Mouse (Mus musculus): ENCODE measurements around the gene Arhgap42. TPM values are rescaled to one million over a fixed set of nuclear protein-coding genes. Genes with fewer than 3 reads are reported as not detected.

The Arhgap42 gene
- 8.3 TPM for polyA plus RNA-seq (2012; fragmentation: generic; extraction: Trizol)

DNA sequence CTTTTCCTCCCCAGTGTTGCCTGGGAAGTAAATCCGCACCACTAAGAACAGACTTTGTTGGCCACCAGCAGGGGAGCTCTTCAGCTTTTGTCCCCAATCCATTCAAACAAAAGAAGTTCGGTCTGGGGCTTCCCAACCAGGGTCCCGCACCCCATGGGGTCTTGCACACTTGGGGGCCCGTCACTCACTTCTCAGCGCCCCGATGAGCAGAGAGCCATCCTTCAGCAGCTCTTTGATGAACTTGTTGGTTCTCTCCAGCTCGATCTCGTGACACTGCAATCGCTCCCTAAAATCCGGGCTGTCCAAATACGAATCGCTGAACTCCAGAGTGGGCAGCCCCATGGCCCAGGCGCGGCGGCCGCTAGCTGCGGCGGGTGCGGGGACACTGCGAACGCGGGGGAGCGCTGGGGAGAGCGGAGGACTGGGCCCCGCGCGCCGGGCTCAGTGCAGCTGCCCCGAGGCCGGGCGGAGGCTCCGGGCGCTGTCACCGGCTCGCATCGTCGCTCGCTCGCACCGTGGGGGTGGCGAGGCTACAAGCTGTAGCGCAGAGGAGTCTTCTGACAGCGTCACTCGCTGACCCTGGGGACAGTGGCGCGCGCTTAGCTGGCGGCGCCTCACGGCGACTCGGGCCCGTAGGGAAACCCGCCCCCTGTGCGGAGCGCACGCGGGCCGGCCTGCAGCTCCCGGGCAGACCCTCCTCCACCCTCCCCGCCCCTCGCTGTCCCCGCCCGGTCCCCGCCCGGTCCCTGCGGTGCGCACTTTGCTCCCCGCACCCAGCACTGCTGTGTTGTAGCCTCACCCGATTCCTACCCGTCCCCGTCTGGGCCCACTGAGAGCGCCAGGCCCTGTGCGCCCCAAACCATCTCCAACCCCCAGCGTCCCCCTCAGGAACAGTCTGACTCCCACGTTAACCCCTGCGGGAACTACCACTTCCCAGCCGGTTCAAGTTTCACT lies at the start of gene Arhgap42:
Gene Arhgap42 (minus strand): TSS at position 664 of the 954 bp plus-strand sequence.
- Histone ChIP-seq H3K27me3 (ENCODE audit: control insufficient read depth, insufficient read depth, insufficient read length) (no peaks in the 10 kb centered on the region), H3K79me2 (ENCODE audit: control insufficient read depth, insufficient read depth) (peaks cover 45% of the 10 kb centered on the region), H3K36me3 (ENCODE audit: control insufficient read depth, insufficient read depth) (no peaks in the 10 kb centered on the region), H3ac (ENCODE audit: control insufficient read depth, insufficient read length) (peak within 1 kb of the TSS; percentile 90), H3K4me2 (ENCODE audit: low read depth) (peak within 1 kb of the TSS; percentile 85), H3K4me3 (peak within 1 kb of the TSS; percentile 63)
- peak in 1 of 3 experiments; percentile 31 for TF ChIP-seq MYOG (IDR thresholded peaks at IDR 0.05; ENCODE audit: control insufficient read depth in 1 of 3, insufficient read depth in 1 of 3, insufficient read length in 2 of 3, low read depth in 2 of 3)
- no peak for TF ChIP-seq REST (IDR thresholded peaks at IDR 0.05; ENCODE audit: insufficient read depth, insufficient read length)
- TF ChIP-seq POLR2AphosphoS2 (IDR thresholded peaks at IDR 0.05; ENCODE audit: insufficient read length, low read depth) = peak; percentile 54
- TF ChIP-seq CEBPB (IDR thresholded peaks at IDR 0.05; ENCODE audit: insufficient read depth, poor library complexity, severe bottlenecking) = no peak
- peak; percentile 84 for TF ChIP-seq POLR2A (IDR thresholded peaks at IDR 0.05; ENCODE audit: insufficient read length, low read depth)
- TF ChIP-seq MYOD1 (IDR thresholded peaks at IDR 0.05; ENCODE audit: control insufficient read depth in 1 of 3, insufficient read length in 2 of 3, low read depth in 2 of 3) = peak in 2 of 3 experiments; percentile 23 to 44

DNA sequence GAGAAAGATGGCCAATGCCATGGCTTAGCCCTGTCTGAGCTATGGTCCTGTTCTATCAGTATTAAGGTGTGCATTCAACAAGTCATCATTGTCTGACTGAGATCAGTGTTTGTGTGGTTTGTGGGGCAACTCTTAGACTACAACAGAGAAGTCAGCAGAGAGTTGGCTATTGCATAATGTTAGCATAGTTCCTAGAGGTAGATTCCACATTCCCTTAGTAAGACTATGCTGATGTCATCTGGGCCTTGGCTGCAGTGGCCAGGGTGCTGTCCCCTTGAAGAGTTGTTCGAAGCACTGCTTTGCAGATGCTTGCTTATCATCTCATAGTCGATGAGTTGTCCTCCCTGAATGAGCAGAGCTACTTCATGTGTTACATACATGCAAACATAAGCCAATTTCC lies 49.2 kb upstream of the Arhgap42 start:
- Histone ChIP-seq H3K36me3 (ENCODE audit: control insufficient read depth, insufficient read depth) (no peaks in the 10 kb centered on the region), H3K4me2 (ENCODE audit: low read depth) (no peak overlapping the region), H3K4me3 (no peak overlapping the region), H3ac (ENCODE audit: control insufficient read depth, insufficient read length) (no peak overlapping the region), H3K79me2 (ENCODE audit: control insufficient read depth, insufficient read depth) (no peaks in the 10 kb centered on the region), H3K27me3 (ENCODE audit: control insufficient read depth, insufficient read depth, insufficient read length) (no peaks in the 10 kb centered on the region)
- TF ChIP-seq POLR2AphosphoS2 (IDR thresholded peaks at IDR 0.05; ENCODE audit: insufficient read length, low read depth) (no peak), SRF (IDR thresholded peaks at IDR 0.05; ENCODE audit: control insufficient read depth, insufficient read length, low read depth) (no peak), TCF12 (IDR thresholded peaks at IDR 0.05; ENCODE audit: insufficient read depth, poor library complexity, severe bottlenecking) (no peak), CEBPB (IDR thresholded peaks at IDR 0.05; ENCODE audit: insufficient read depth, poor library complexity, severe bottlenecking) (no peak), USF1 (IDR thresholded peaks at IDR 0.05; ENCODE audit: low read depth) (no peak), TCF3 (IDR thresholded peaks at IDR 0.05; ENCODE audit: insufficient read length, low read depth) (no peak), POLR2A (IDR thresholded peaks at IDR 0.05; ENCODE audit: insufficient read length, low read depth) (no peak), MYOG (IDR thresholded peaks at IDR 0.05; ENCODE audit: control insufficient read depth in 1 of 3, insufficient read depth in 1 of 3, insufficient read length in 2 of 3, low read depth in 2 of 3) (no peak)

DNA sequence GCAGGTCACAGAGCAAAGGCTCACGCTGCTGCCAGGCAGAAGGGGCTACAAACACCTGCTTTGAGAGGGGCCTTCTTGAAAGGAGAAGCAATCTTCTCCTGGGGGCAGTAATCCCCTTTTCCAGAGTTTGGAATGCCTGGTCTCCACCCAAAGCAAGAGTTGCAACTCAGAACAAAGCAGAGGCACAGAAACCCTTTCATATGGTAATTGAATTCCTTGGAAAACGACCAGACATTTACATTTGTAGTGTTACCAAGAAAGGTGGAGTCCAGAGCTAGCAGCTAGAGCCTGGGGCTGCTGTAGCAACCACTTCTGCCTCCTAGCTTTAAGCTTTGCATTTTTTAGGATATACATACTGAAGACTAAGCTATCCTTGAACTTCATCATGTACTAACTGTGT lies 30.4 kb upstream of the Arhgap42 start:
- H3K4me3 ChIP-seq = no peak overlapping the region
- H3K27me3 ChIP-seq (ENCODE audit: control insufficient read depth, insufficient read depth, insufficient read length) = no peaks in the 10 kb centered on the region
- no peak for TF ChIP-seq TCF12 (IDR thresholded peaks at IDR 0.05; ENCODE audit: insufficient read depth, poor library complexity, severe bottlenecking)
- no peak for TF ChIP-seq USF1 (IDR thresholded peaks at IDR 0.05; ENCODE audit: low read depth)
- no peak for TF ChIP-seq POLR2A (IDR thresholded peaks at IDR 0.05; ENCODE audit: insufficient read length, low read depth)
- TF ChIP-seq REST (IDR thresholded peaks at IDR 0.05; ENCODE audit: insufficient read depth, insufficient read length) = no peak
- TF ChIP-seq SRF (IDR thresholded peaks at IDR 0.05; ENCODE audit: control insufficient read depth, insufficient read length, low read depth) = no peak
- no peak for TF ChIP-seq E2F4 (IDR thresholded peaks at IDR 0.05; ENCODE audit: insufficient read depth)
- TF ChIP-seq MAX (IDR thresholded peaks at IDR 0.05; ENCODE audit: low read depth) = no peak
- TF ChIP-seq TCF3 (IDR thresholded peaks at IDR 0.05; ENCODE audit: insufficient read length, low read depth) = no peak
- no peak for TF ChIP-seq MYOG (IDR thresholded peaks at IDR 0.05; ENCODE audit: control insufficient read depth in 1 of 3, insufficient read depth in 1 of 3, insufficient read length in 2 of 3, low read depth in 2 of 3)
- no peak for TF ChIP-seq POLR2AphosphoS2 (IDR thresholded peaks at IDR 0.05; ENCODE audit: insufficient read length, low read depth)
- TF ChIP-seq CEBPB (IDR thresholded peaks at IDR 0.05; ENCODE audit: insufficient read depth, poor library complexity, severe bottlenecking) = no peak
- no peak for TF ChIP-seq MYOD1 (IDR thresholded peaks at IDR 0.05; ENCODE audit: control insufficient read depth in 1 of 3, insufficient read length in 2 of 3, low read depth in 2 of 3)
- H3K79me2 ChIP-seq (ENCODE audit: control insufficient read depth, insufficient read depth) = no peaks in the 10 kb centered on the region
- H3ac ChIP-seq (ENCODE audit: control insufficient read depth, insufficient read length) = no peak overlapping the region
- H3K36me3 ChIP-seq (ENCODE audit: control insufficient read depth, insufficient read depth) = no peaks in the 10 kb centered on the region
- no peak overlapping the region for H3K4me2 ChIP-seq (ENCODE audit: low read depth)

DNA sequence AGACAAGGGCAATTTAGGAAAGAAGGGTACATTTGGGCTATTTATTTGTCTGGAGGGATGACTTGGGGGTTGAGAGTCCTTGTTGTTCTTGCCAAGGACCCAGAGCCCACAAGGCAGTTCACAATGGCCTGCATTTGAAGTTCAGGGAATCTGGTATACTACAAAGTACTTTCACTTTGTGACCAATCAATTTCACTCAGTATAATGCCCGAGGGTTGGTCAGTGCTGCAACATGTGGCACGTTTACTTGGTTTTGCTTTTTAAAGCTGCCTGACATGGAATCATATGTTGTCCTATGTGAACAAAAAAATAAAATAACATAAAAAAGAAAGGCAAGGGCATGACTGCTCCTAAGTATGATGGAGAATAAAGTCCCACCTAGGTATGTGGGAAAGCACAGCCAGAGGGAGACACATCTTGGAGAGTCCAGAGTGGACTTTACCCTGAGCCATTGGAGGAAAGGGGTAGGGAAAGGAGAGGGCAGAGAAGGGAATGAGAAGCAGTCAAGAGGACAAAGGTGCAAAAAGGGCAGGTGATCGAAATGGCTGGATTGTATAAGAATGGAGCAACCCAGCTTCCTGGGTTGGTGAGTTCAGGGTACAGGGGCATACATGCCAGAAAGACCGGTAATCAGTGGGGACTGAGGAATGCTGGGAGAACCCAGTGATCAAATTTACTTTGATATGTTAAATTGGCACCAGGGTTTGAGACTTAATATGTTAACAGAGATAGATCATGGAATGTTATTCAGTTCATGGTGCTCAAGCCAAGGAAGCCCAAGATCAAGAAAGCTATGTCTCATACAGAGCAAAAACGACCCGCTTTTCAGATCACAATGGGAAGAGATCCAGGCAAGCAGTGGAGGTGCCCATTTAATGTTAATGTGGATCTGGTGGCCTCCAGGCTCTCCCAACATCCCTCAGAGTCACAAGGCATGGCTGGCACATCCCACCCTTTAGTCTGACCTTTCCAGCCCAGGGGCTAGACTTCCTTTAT lies 29.0 kb upstream of the Arhgap42 start:
- Histone ChIP-seq H3K4me2 (ENCODE audit: low read depth) (peak overlapping the region; percentile 55), H3K27me3 (ENCODE audit: control insufficient read depth, insufficient read depth, insufficient read length) (no peaks in the 10 kb centered on the region), H3K36me3 (ENCODE audit: control insufficient read depth, insufficient read depth) (no peaks in the 10 kb centered on the region), H3K4me3 (no peak overlapping the region), H3ac (ENCODE audit: control insufficient read depth, insufficient read length) (no peak overlapping the region), H3K79me2 (ENCODE audit: control insufficient read depth, insufficient read depth) (no peaks in the 10 kb centered on the region)
- no peak for TF ChIP-seq MAX (IDR thresholded peaks at IDR 0.05; ENCODE audit: low read depth)
- no peak for TF ChIP-seq REST (IDR thresholded peaks at IDR 0.05; ENCODE audit: insufficient read depth, insufficient read length)
- no peak for TF ChIP-seq MYOD1 (IDR thresholded peaks at IDR 0.05; ENCODE audit: control insufficient read depth in 1 of 3, insufficient read length in 2 of 3, low read depth in 2 of 3)
- TF ChIP-seq POLR2A (IDR thresholded peaks at IDR 0.05; ENCODE audit: insufficient read length, low read depth) = no peak
- no peak for TF ChIP-seq TCF3 (IDR thresholded peaks at IDR 0.05; ENCODE audit: insufficient read length, low read depth)
- no peak for TF ChIP-seq USF1 (IDR thresholded peaks at IDR 0.05; ENCODE audit: low read depth)
- TF ChIP-seq E2F4 (IDR thresholded peaks at IDR 0.05; ENCODE audit: insufficient read depth) = no peak

Measured in myocyte (in vitro differentiated cells).